ENCODE assay signal across 8 mouse cellular contexts in the genomic region with DNA sequence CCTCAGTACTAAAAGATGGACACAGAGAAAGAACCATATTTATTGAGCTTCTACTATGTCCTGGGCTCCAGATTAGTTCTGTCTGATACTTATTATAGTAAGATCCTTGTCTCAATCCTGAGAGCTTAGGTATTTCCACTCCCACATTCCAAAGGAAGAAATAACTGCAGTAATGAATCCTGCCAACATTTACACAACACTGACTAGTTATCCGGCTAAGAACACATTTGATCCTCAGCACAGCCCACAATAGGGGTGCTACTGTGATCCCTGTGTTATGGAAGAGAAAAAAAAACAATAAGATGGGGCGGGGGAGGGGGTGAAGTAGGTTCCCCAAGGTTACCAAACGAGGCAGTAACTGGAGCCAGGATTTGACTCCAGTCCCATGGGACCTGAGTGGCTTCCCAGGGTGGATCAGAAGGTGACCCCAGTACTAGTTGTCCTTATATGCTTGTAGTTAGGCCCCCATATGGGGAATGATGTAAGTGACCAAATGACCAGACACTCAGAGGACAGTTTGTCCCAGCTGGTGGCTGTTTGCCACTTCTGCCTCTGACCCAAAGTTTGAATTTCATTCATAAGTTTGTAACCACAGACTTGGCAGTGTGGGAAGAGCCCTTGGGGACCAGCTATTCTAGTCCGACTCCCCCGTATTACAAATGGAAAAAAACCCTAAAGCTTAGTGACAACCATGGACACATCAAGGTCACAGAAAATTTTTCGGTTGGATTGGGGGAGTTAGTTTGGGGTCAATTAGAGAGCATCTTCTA. TPM values are rescaled to one million over a fixed set of nuclear protein-coding genes. Genes with fewer than 3 reads are reported as not detected.
DNase-seq lines count a peak whose midpoint lies in the region; ATAC-seq and TF ChIP-seq lines count a peak whose summit lies in the region.
"Had no signal": no experiment of that assay in that cellular context is flagged by ENCODE, and none has a peak within 500 bp of the region (broad histone marks: within the 10 kb centered on the region; RNA-seq: fewer than 3 reads in every experiment).

No protein-coding gene starts in this region.

- DNase-seq in 3T3-L1 (ENCODE audit: low read depth, low spot score), result peak; percentile 87
- no peak for DNase-seq in ES-E14 (ENCODE audit: low read depth, low spot score)
- DNase-seq in layer of hippocampus, adult 9-11 months, result no peak

- no peak overlapping the region for H3K27ac ChIP-seq in ES-E14 (ENCODE audit: insufficient read depth, low read depth, low read length, poor library complexity, severe bottlenecking)
- peak overlapping the region in 1 of 2 experiments; percentile 48; a peak in 2 of 4 replicates for H3K27ac ChIP-seq in heart, embryonic 14.5 days (replicated peaks in 1 of 2; ENCODE audit: control insufficient read depth in 1 of 2, insufficient read depth in 1 of 2, low read depth in 2 of 2, low read length in 2 of 2)
- peak overlapping the region; percentile 90 for H3K27ac ChIP-seq in lung, embryonic 15.5 days
- no peak overlapping the region for H3K27ac ChIP-seq in hindbrain, embryonic 12.5 days

- no peak for ATAC-seq in heart, embryonic 14.5 days (ENCODE audit: insufficient number of reproducible peaks, insufficient read depth, low FRiP score, low read depth)
- ATAC-seq in lung, embryonic 15.5 days (ENCODE audit: borderline replicate concordance, extremely low read depth, low FRiP score, low TSS enrichment), result no peak
- ATAC-seq in hindbrain, embryonic 12.5 days (ENCODE audit: low FRiP score), result no peak
- no peak; the same call in 1 of the 2 replicates for ATAC-seq in frontal cortex, adult (ENCODE audit: low TSS enrichment)

- no peaks in the 10 kb centered on the region for H3K9me3 ChIP-seq in ES-E14 (ENCODE audit: control insufficient read depth, insufficient read depth, low read depth, low read length)
- no peaks in the 10 kb centered on the region for H3K9me3 ChIP-seq in heart, embryonic 14.5 days (ENCODE audit: control insufficient read depth, low read length)
- no peaks in the 10 kb centered on the region for H3K9me3 ChIP-seq in lung, embryonic 15.5 days
- H3K9me3 ChIP-seq in hindbrain, embryonic 12.5 days (replicated peaks), result no peaks in the 10 kb centered on the region

- in situ Hi-C loops in ES-E14 (cut with MboI; ENCODE audit: low sequenced_read_pairs in 2 of 2, unreplicated experiment in 2 of 2), result no loop called here

- H3K9ac ChIP-seq in ES-E14 (ENCODE audit: insufficient read depth, low read depth, low read length, poor library complexity, severe bottlenecking), result no peak overlapping the region
- H3K9ac ChIP-seq in heart, embryonic 14.5 days (ENCODE audit: low read length), result no peak overlapping the region
- no peak overlapping the region for H3K9ac ChIP-seq in lung, embryonic 15.5 days
- H3K9ac ChIP-seq in hindbrain, embryonic 12.5 days, result no peak overlapping the region

- H3K4me2 ChIP-seq in heart, embryonic 14.5 days (ENCODE audit: low read length), result peak overlapping the region; percentile 29; the same call in 1 of the 2 replicates
- 0 out of 2 replicates have a peak overlapping the region, but pooled peaks have one; percentile 1 for H3K4me2 ChIP-seq in lung, embryonic 15.5 days
- H3K4me2 ChIP-seq in hindbrain, embryonic 12.5 days (replicated peaks), result no peak overlapping the region

- H3K4me3 ChIP-seq in ES-E14 (ENCODE audit: insufficient read depth in 1 of 2, low read depth in 1 of 2, low read length in 2 of 2, poor library complexity in 1 of 2, severe bottlenecking in 1 of 2), result no peak overlapping the region
- no peak overlapping the region for H3K4me3 ChIP-seq in heart, embryonic 14.5 days (ENCODE audit: control insufficient read depth in 1 of 2, insufficient read depth in 1 of 2, low read depth in 1 of 2, low read length in 2 of 2)
- H3K4me3 ChIP-seq in lung, embryonic 15.5 days, result no peak overlapping the region
- no peak overlapping the region for H3K4me3 ChIP-seq in hindbrain, embryonic 12.5 days

- H3K36me3 ChIP-seq in ES-E14 (ENCODE audit: control insufficient read depth, insufficient read depth, low read length, poor library complexity, severe bottlenecking), result no peaks in the 10 kb centered on the region
- H3K36me3 ChIP-seq in heart, embryonic 14.5 days (ENCODE audit: control insufficient read depth, insufficient read depth, low read length), result no peaks in the 10 kb centered on the region
- H3K36me3 ChIP-seq in lung, embryonic 15.5 days, result no peaks in the 10 kb centered on the region
- no peaks in the 10 kb centered on the region for H3K36me3 ChIP-seq in hindbrain, embryonic 12.5 days

- peaks cover 10 to 38% of the 10 kb centered on the region in 2 experiments for H3K4me1 ChIP-seq in ES-E14 (ENCODE audit: control insufficient read depth in 2 of 2, insufficient read depth in 2 of 2, low read length in 2 of 2, poor library complexity in 1 of 2)
- peaks cover 38 to 54% of the 10 kb centered on the region in 2 experiments for H3K4me1 ChIP-seq in heart, embryonic 14.5 days (ENCODE audit: control insufficient read depth in 2 of 2, insufficient read depth in 2 of 2, low read length in 2 of 2)
- peaks cover 56% of the 10 kb centered on the region for H3K4me1 ChIP-seq in lung, embryonic 15.5 days
- peaks cover 11% of the 10 kb centered on the region for H3K4me1 ChIP-seq in hindbrain, embryonic 12.5 days

- 68% methylated on average over 6 of the region's 6 CpGs for WGBS in heart, embryonic 14.5 days
- 54% methylated on average over 6 of the region's 6 CpGs for WGBS in lung, embryonic 15.5 days
- WGBS in hindbrain, embryonic 12.5 days, result 71% methylated on average over 6 of the region's 6 CpGs

- no peaks in the 10 kb centered on the region for H3K27me3 ChIP-seq in heart, embryonic 14.5 days (ENCODE audit: control insufficient read depth, insufficient read depth, low read length)
- no peaks in the 10 kb centered on the region for H3K27me3 ChIP-seq in lung, embryonic 15.5 days
- peaks cover 2% of the 10 kb centered on the region; the same call in 1 of the 2 replicates for H3K27me3 ChIP-seq in hindbrain, embryonic 12.5 days

TF ChIP-seq in ES-E14, 5 proteins besides CTCF, POLR2A, EP300 and RAD21:
- TF ChIP-seq MAFK (IDR thresholded peaks at IDR 0.05; ENCODE audit: insufficient read depth, low read depth, low read length), result no peak
- TF ChIP-seq ZNF384 (IDR thresholded peaks at IDR 0.05; ENCODE audit: low read depth, low read length), result peak; percentile 64

RNA-seq across cellular contexts. Expression of a gene that starts 1.2 kb away (rescaled TPM):
- total RNA-seq in ES-E14 (2012; rRNA removed), result 47.6 and 51.1 TPM in 2 replicates
- polyA plus RNA-seq in heart, embryonic 14.5 days (2014; fragmentation: Nextera tagmentation; extraction: Ambion mirVana), result 45.7 and 47.6 TPM in 2 replicates
- 65.8 and 69.0 TPM in 2 replicates for polyA plus RNA-seq in lung, embryonic 15.5 days (2015; fragmentation: Nextera tagmentation; extraction: Ambion mirVana)
- polyA plus RNA-seq in hindbrain, embryonic 12.5 days (2016; fragmentation: Nextera tagmentation; extraction: Ambion mirVana), result 65.1 and 71.5 TPM in 2 replicates

RNA-seq across cellular contexts. Expression of a gene that starts 5.2 kb away (rescaled TPM):
- total RNA-seq in ES-E14 (2012; rRNA removed), result 2.1 TPM in 1 of 2 replicates, not detected in the other
- polyA plus RNA-seq in heart, embryonic 14.5 days (2014; fragmentation: Nextera tagmentation; extraction: Ambion mirVana), result 8.0 and 16.3 TPM in 2 replicates
- polyA plus RNA-seq in lung, embryonic 15.5 days (2015; fragmentation: Nextera tagmentation; extraction: Ambion mirVana), result 17.1 and 17.6 TPM in 2 replicates
- 1.2 and 5.7 TPM in 2 replicates for polyA plus RNA-seq in hindbrain, embryonic 12.5 days (2016; fragmentation: Nextera tagmentation; extraction: Ambion mirVana)

RNA-seq across cellular contexts. Expression of a gene that starts 11.9 kb away (rescaled TPM):
- total RNA-seq in ES-E14 (2012; rRNA removed), result 102 and 172 TPM in 2 replicates
- 33.5 and 40.1 TPM in 2 replicates for polyA plus RNA-seq in heart, embryonic 14.5 days (2014; fragmentation: Nextera tagmentation; extraction: Ambion mirVana)
- polyA plus RNA-seq in lung, embryonic 15.5 days (2015; fragmentation: Nextera tagmentation; extraction: Ambion mirVana), result 161 and 178 TPM in 2 replicates
- 17.6 and 18.8 TPM in 2 replicates for polyA plus RNA-seq in hindbrain, embryonic 12.5 days (2016; fragmentation: Nextera tagmentation; extraction: Ambion mirVana)

RNA-seq across cellular contexts. Expression of a gene that starts 17.9 kb away (rescaled TPM):
- total RNA-seq in ES-E14 (2012; rRNA removed), result 0.22 and 0.26 TPM in 2 replicates
- not detected in 2 replicates for polyA plus RNA-seq in heart, embryonic 14.5 days (2014; fragmentation: Nextera tagmentation; extraction: Ambion mirVana)
- polyA plus RNA-seq in lung, embryonic 15.5 days (2015; fragmentation: Nextera tagmentation; extraction: Ambion mirVana), result not detected in 2 replicates
- polyA plus RNA-seq in hindbrain, embryonic 12.5 days (2016; fragmentation: Nextera tagmentation; extraction: Ambion mirVana), result not detected in 2 replicates
- polyA plus RNA-seq: large intestine, adult 2 months had no signal

RNA-seq across cellular contexts. Expression of a gene that starts 30.3 kb away (rescaled TPM):
- total RNA-seq in ES-E14 (2012; rRNA removed), result 2.9 and 4.2 TPM in 2 replicates
- 13.1 and 21.3 TPM in 2 replicates for polyA plus RNA-seq in heart, embryonic 14.5 days (2014; fragmentation: Nextera tagmentation; extraction: Ambion mirVana)
- 8.8 and 10.1 TPM in 2 replicates for polyA plus RNA-seq in lung, embryonic 15.5 days (2015; fragmentation: Nextera tagmentation; extraction: Ambion mirVana)
- 5.1 and 7.2 TPM in 2 replicates for polyA plus RNA-seq in hindbrain, embryonic 12.5 days (2016; fragmentation: Nextera tagmentation; extraction: Ambion mirVana)
